Mouse (Mus musculus) heart, postnatal 0 days (tissue): ENCODE data around the gene Hoxc9.

Experiments
- CTCF ChIP-seq: IDR thresholded peaks from 2 replicates; pipeline ENCODE4 v1.5.1; 2016; ENCODE audit warnings: antibody characterized with exemption, control low read depth, low read depth
- EP300 ChIP-seq: IDR thresholded peaks from 2 replicates; pipeline ENCODE4 v1.6.1; 2016; ENCODE audit warnings: antibody characterized with exemption, low read depth

GRCm38 (mm10) chr15:103010112-103010846 is 34.0 kb downstream of the Hoxc9 start:
- TF ChIP-seq CTCF (no peak), EP300 (no peak)
